In the genomic region with DNA sequence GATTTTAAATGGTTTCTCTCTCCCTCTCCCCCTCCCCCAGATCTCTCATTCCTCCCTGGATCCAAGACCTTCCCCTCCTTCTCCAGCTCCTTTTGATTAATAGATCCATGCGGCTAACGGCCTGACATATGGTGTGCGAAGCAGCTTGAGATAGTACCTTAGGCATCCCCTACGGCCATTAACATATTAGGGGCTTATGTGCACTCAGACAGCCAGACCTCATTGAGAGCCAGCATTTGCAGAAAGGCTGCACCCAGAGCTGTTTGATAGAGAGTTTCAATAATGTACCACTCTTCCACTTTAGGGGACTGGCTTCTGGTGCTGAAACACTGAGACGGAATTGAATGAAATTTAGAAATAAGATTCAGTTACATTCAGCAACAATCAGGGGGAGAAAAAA, we compare ENCODE assay signal across 13 mouse cellular contexts. TPM values are rescaled to one million over a fixed set of nuclear protein-coding genes. Genes with fewer than 3 reads are reported as not detected.
A peak's percentile ranks its signal among the peaks of the same experiment; 100 is the strongest.
DNase-seq lines count a peak whose midpoint lies in the region; ATAC-seq lines count a peak whose summit lies in the region.
"Had no signal": no experiment of that assay in that cellular context is flagged by ENCODE, and none has a peak within 500 bp of the region (broad histone marks: within the 10 kb centered on the region; RNA-seq: fewer than 3 reads in every experiment).

No protein-coding gene starts in this region.

- no peaks in the 10 kb centered on the region for H3K9me3 ChIP-seq in hindbrain, embryonic 12.5 days (replicated peaks)
- H3K9me3 ChIP-seq in midbrain, embryonic 12.5 days, result no peaks in the 10 kb centered on the region

- H3K27ac ChIP-seq in hindbrain, embryonic 12.5 days, result 0 out of 2 replicates have a peak overlapping the region, but pooled peaks have one; percentile 12
- peak overlapping the region; percentile 63 for H3K27ac ChIP-seq in midbrain, embryonic 12.5 days (replicated peaks)

- DNase-seq in heart, adult 11 months, result peak; percentile 68
- no peak for DNase-seq in heart, adult 8-10 months (ENCODE audit: low spot score)
- DNase-seq in retina, embryonic 14.5 days (ENCODE audit: low spot score), result peak; percentile 71
- DNase-seq in gastrocnemius, postnatal 4 days (ENCODE audit: low spot score in 2 of 2), result no peak
- DNase-seq in kidney, postnatal 10 days, result no peak
- no peak for DNase-seq in urinary bladder, adult 18-20 months (ENCODE audit: low spot score in 2 of 2)
- DNase-seq: adrenal gland, postnatal 25 days; heart, postnatal 14 days; kidney, adult 11 months; liver; lung, adult 2 months had no signal

- H3K4me3 ChIP-seq in hindbrain, embryonic 12.5 days, result no peak overlapping the region
- no peak overlapping the region for H3K4me3 ChIP-seq in midbrain, embryonic 12.5 days

- H3K27me3 ChIP-seq in hindbrain, embryonic 12.5 days, result peaks cover 40% of the 10 kb centered on the region
- H3K27me3 ChIP-seq in midbrain, embryonic 12.5 days, result peaks cover 62% of the 10 kb centered on the region

- H3K4me1 ChIP-seq in hindbrain, embryonic 12.5 days, result peaks cover 10% of the 10 kb centered on the region
- peaks cover 11% of the 10 kb centered on the region for H3K4me1 ChIP-seq in midbrain, embryonic 12.5 days

- no peaks in the 10 kb centered on the region for H3K36me3 ChIP-seq in hindbrain, embryonic 12.5 days
- no peaks in the 10 kb centered on the region for H3K36me3 ChIP-seq in midbrain, embryonic 12.5 days

- 2% methylated on average over 5 of the region's 5 CpGs for WGBS in hindbrain, embryonic 12.5 days
- 2% methylated on average over 5 of the region's 5 CpGs for WGBS in midbrain, embryonic 12.5 days

- no peak overlapping the region for H3K9ac ChIP-seq in hindbrain, embryonic 12.5 days
- no peak overlapping the region for H3K9ac ChIP-seq in midbrain, embryonic 12.5 days (replicated peaks)

- no peak overlapping the region for H3K4me2 ChIP-seq in hindbrain, embryonic 12.5 days (replicated peaks)
- H3K4me2 ChIP-seq in midbrain, embryonic 12.5 days (replicated peaks), result peak overlapping the region; percentile 13

- ATAC-seq in hindbrain, embryonic 12.5 days (ENCODE audit: low FRiP score), result peak; percentile 29
- peak; percentile 43; the same call in 1 of the 2 replicates for ATAC-seq in midbrain, embryonic 12.5 days (ENCODE audit: low FRiP score, low read depth)

RNA-seq across cellular contexts. Expression of a gene that starts 10.8 kb away (rescaled TPM):
- under 1 TPM in 2 of 4 experiments, not detected in 2; 0.13 to 0.19 TPM for total RNA-seq in heart, adult 8-10 months (2022)
- 53.0 and 67.1 TPM in 2 replicates for polyA plus RNA-seq in hindbrain, embryonic 12.5 days (2016; fragmentation: Nextera tagmentation; extraction: Ambion mirVana)
- polyA plus RNA-seq in midbrain, embryonic 12.5 days (2016; fragmentation: Nextera tagmentation; extraction: Ambion mirVana), result 99.6 and 113 TPM in 2 replicates
- total RNA-seq in gastrocnemius, postnatal 4 days (2021), result 1 to 10 TPM; 2.4 to 2.8 TPM

Comparison
In these comparisons a context has a peak if more than half of its experiments do, and no peak if none do; other contexts are left out.
1. DNase-seq: peak in heart, adult 11 months (single experiment) and retina, embryonic 14.5 days (single experiment); none in heart, adult 8-10 months (single experiment), gastrocnemius, postnatal 4 days (0 of 2), kidney, postnatal 10 days (single experiment) and urinary bladder, adult 18-20 months (0 of 2).